Mouse (Mus musculus): ENCODE results near the gene Cxcl2. TPM values are rescaled to one million over a fixed set of nuclear protein-coding genes. Genes with fewer than 3 reads are reported as not detected.

Cxcl2 gene
- polyA plus RNA-seq, 3 experiments from 2014 or later: 0.92 TPM; not detected in 2

- no peak for ATAC-seq
These were observed 9.4 kb upstream of the Cxcl2 start for GRCm38 (mm10) chr5:90894231-90894630.

- no peak for ATAC-seq
These were observed 6.2 kb upstream of the Cxcl2 start for GRCm38 (mm10) chr5:90897429-90897828.

- ATAC-seq: no peak
These were observed 4.4 kb upstream of the Cxcl2 start for GRCm38 (mm10) chr5:90899308-90899707.

GRCm38 (mm10) chr5:90900147-90900546 lies 3.5 kb upstream of the Cxcl2 start:
- no peak for ATAC-seq

GRCm38 (mm10) chr5:90900688-90901087 lies 3.0 kb upstream of the Cxcl2 start:
- no peak for ATAC-seq

GRCm38 (mm10) chr5:90902380-90903260 lies 1.1 kb upstream of the Cxcl2 start:
- ATAC-seq: peak; percentile 53

- ATAC-seq: peak; percentile 89
These were observed 5.3 kb downstream of the Cxcl2 start for GRCm38 (mm10) chr5:90908983-90909382.

- no peak for ATAC-seq
These were observed 15.8 kb downstream of the Cxcl2 start for GRCm38 (mm10) chr5:90919495-90919894.

- no peak for ATAC-seq
These were observed 19.3 kb downstream of the Cxcl2 start for GRCm38 (mm10) chr5:90922958-90923357.

GRCm38 (mm10) chr5:90930546-90930945 lies 26.9 kb downstream of the Cxcl2 start:
- ATAC-seq: peak; percentile 16

- peak; percentile 96 for ATAC-seq
These were observed 27.5 kb downstream of the Cxcl2 start, which contains the start of gene Mthfd2l for GRCm38 (mm10) chr5:90930971-90931851. TSS of gene Mthfd2l (plus strand) at chr5:90931117.

- no peak for ATAC-seq
These were observed 28.2 kb downstream of the Cxcl2 start for GRCm38 (mm10) chr5:90931911-90932310.

GRCm38 (mm10) chr5:90936706-90937105 lies 33.0 kb downstream of the Cxcl2 start:
- ATAC-seq: no peak

GRCm38 (mm10) chr5:90945453-90945852 lies 41.8 kb downstream of the Cxcl2 start:
- ATAC-seq: no peak

GRCm38 (mm10) chr5:90949499-90949898 lies 45.8 kb downstream of the Cxcl2 start:
- ATAC-seq: no peak

- peak; percentile 78 for ATAC-seq
These were observed 47.8 kb downstream of the Cxcl2 start for GRCm38 (mm10) chr5:90951475-90951874.

GRCm38 (mm10) chr5:90952731-90953481 lies 49.2 kb downstream of the Cxcl2 start:
- ATAC-seq: no peak

Other genes with a start within 250 kb of the Cxcl2 start
- not detected for gene Cxcl5, start 144.5 kb upstream of the Cxcl2 start, polyA plus RNA-seq (2017; shearing (Covaris generic))
- under 1 TPM in 1 of 3 experiments, not detected in 2; 0.67 TPM for gene Ppbp, start 135.4 kb upstream of the Cxcl2 start, polyA plus RNA-seq (2017; shearing (Covaris generic))
- not detected for gene Pf4, start 131.4 kb upstream of the Cxcl2 start, polyA plus RNA-seq (2017; shearing (Covaris generic))
- 1 to 10 TPM in 1 of 3 experiments, not detected in 2; 1.5 TPM for gene Cxcl3, start 117.8 kb upstream of the Cxcl2 start, polyA plus RNA-seq (2017; shearing (Covaris generic))
- not detected for gene Cxcl15, start 109.3 kb upstream of the Cxcl2 start, polyA plus RNA-seq (2017; shearing (Covaris generic))
- gene Cxcl1, start 12.6 kb upstream of the Cxcl2 start, polyA plus RNA-seq (2017; shearing (Covaris generic)): not detected
- gene Mthfd2l, start 27.2 kb downstream of the Cxcl2 start, polyA plus RNA-seq (2017; shearing (Covaris generic)): 1 to 10 TPM in 2 of 3 experiments, under 1 TPM in 1; 0.80 to 2.3 (median 1.3) TPM
- not detected for gene Epgn, start 123.6 kb downstream of the Cxcl2 start, polyA plus RNA-seq (2017; shearing (Covaris generic))
- not detected for gene Ereg, start 170.8 kb downstream of the Cxcl2 start, polyA plus RNA-seq (2017; shearing (Covaris generic))
- gene Areg, start 235.7 kb downstream of the Cxcl2 start, polyA plus RNA-seq (2017; shearing (Covaris generic)): 1 to 10 TPM; 1.6 to 3.6 (median 2.0) TPM